Mouse (Mus musculus): ENCODE data around the gene Rabep2. TPM values are rescaled to one million over a fixed set of nuclear protein-coding genes. Genes with fewer than 3 reads are reported as not detected.
A peak's percentile ranks its signal among the peaks of the same experiment; 100 is the strongest.
"Not testable (repeated sequence)": the region's sequence is repeated elsewhere in the genome, so short reads cannot be mapped to it uniquely, and the experiment has no call there.

Gene Rabep2
- polyA plus RNA-seq (2015; fragmentation: Nextera tagmentation; extraction: Ambion mirVana): 22.1 and 22.2 TPM in 2 replicates

GRCm38 (mm10) chr7:126428631-126429502 is at the start of gene Rabep2:
Gene Rabep2, plus strand, starts transcription at chr7:126428759.
- H3K9ac ChIP-seq (ENCODE audit: low read length): peak within 1 kb of the TSS; percentile 78
- peak; percentile 93 for ATAC-seq (replicated peaks; ENCODE audit: extremely low read depth, insufficient read depth, low FRiP score)
- no peaks in the 10 kb centered on the region for H3K27me3 ChIP-seq (ENCODE audit: control insufficient read depth, insufficient read depth, low read length)
- peaks cover 6% of the 10 kb centered on the region for H3K4me1 ChIP-seq (ENCODE audit: control insufficient read depth, insufficient read depth, low read length)
- H3K27ac ChIP-seq (ENCODE audit: low read length): peak within 1 kb of the TSS; percentile 82
- H3K4me2 ChIP-seq (ENCODE audit: low read depth, low read length): peak within 1 kb of the TSS; percentile 75
- peak within 1 kb of the TSS; percentile 67 for H3K4me3 ChIP-seq (ENCODE audit: low read length)
- WGBS: under 1% methylated on average over 82 of the region's 82 CpGs
- no peaks in the 10 kb centered on the region for H3K36me3 ChIP-seq (ENCODE audit: control insufficient read depth, insufficient read depth)
- H3K9me3 ChIP-seq (replicated peaks; ENCODE audit: control insufficient read depth, low read length): peaks cover 5% of the 10 kb centered on the region; the same call in 1 of the 2 replicates

- H3K4me2 ChIP-seq (ENCODE audit: low read depth, low read length): no peak overlapping the region
- H3K4me3 ChIP-seq (ENCODE audit: low read length): no peak overlapping the region
- no peak for ATAC-seq (replicated peaks; ENCODE audit: extremely low read depth, insufficient read depth, low FRiP score)
- WGBS: 76% methylated on average over 5 of the region's 5 CpGs
- H3K4me1 ChIP-seq (ENCODE audit: control insufficient read depth, insufficient read depth, low read length): no peaks in the 10 kb centered on the region
- peaks cover 14% of the 10 kb centered on the region for H3K36me3 ChIP-seq (ENCODE audit: control insufficient read depth, insufficient read depth)
- H3K27ac ChIP-seq (ENCODE audit: low read length): no peak overlapping the region
- no peak overlapping the region for H3K9ac ChIP-seq (ENCODE audit: low read length)
- H3K9me3 ChIP-seq (replicated peaks; ENCODE audit: control insufficient read depth, low read length): no peaks in the 10 kb centered on the region
- no peaks in the 10 kb centered on the region for H3K27me3 ChIP-seq (ENCODE audit: control insufficient read depth, insufficient read depth, low read length)
Measured at GRCm38 (mm10) chr7:126383565-126383964, 45.0 kb upstream of the Rabep2 start.

DNA sequence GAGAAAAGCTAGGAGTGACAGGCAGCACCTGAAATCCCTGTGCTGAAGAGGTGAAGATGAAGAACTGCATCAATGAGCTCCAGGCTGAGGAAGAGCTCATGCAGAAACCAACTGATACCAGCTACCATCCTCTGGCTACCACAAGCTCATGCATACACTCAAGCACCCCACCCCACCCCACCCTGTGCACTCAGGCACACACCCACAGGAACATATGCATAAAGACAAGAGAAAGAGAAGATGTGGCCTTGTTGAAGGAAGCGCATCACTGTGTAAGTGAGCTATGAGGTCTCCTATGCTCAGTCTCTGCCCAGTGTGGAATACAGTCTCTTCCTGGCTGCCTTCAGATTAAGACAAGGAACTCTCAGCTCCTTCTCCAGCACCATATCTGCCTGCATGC is 40.4 kb upstream of the Rabep2 start:
- WGBS: 96% methylated on average over 1 of the region's 1 CpGs

DNA sequence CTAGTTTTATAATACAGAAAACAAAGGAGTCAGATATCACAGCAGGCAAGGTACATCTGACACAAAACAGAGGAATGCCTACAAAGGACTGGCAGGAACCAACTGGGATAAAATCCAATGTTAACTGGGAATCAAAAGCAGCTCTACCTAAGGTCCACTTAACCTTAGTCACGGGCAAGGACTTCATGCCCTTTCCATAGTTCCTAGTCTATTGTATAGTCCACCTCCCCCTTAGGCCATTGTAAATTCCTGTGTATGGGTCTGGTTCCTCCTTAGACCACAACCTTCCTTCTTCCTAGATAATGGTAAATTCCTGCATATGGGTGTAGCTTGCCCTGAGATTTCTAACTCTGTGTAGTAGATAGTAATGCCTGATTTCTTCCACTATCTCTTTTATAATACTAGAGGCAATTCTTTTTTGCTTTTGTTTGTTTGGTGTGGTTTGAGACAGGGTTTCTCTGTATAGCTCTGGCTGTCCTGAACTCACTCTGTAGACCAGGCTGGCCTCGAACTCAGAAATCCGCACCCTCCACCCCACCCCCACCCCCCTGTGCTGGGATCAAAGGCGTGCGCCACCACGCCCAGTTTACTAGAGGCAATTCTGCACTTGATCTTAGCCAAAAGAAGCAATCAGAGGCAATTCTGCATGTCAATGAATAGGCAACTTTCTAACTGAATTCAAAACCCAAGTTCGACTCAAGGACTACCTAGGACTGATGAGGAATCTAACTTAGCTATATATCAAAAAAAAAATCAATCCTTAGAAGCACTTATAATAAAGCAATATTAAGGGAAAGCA is 36.3 kb upstream of the Rabep2 start:
- not testable (repeated sequence) for H3K27me3 ChIP-seq (ENCODE audit: control insufficient read depth, insufficient read depth, low read length); H3K9ac ChIP-seq (ENCODE audit: low read length); H3K27ac ChIP-seq (ENCODE audit: low read length); ATAC-seq (replicated peaks; ENCODE audit: extremely low read depth, insufficient read depth, low FRiP score); H3K4me3 ChIP-seq (ENCODE audit: low read length); H3K4me1 ChIP-seq (ENCODE audit: control insufficient read depth, insufficient read depth, low read length); H3K4me2 ChIP-seq (ENCODE audit: low read depth, low read length); H3K9me3 ChIP-seq (replicated peaks; ENCODE audit: control insufficient read depth, low read length)
- H3K36me3 ChIP-seq (ENCODE audit: control insufficient read depth, insufficient read depth): peaks cover 21% of the 10 kb centered on the region
- 91% methylated on average over 7 of the region's 7 CpGs for WGBS

More for the DNA sequence above, 40.4 kb upstream of the Rabep2 start:
- Histone ChIP-seq H3K9ac (ENCODE audit: low read length) (no peak overlapping the region), H3K27ac (ENCODE audit: low read length) (no peak overlapping the region), H3K4me2 (ENCODE audit: low read depth, low read length) (no peak overlapping the region), H3K4me3 (ENCODE audit: low read length) (no peak overlapping the region), H3K27me3 (ENCODE audit: control insufficient read depth, insufficient read depth, low read length) (no peaks in the 10 kb centered on the region), H3K36me3 (ENCODE audit: control insufficient read depth, insufficient read depth) (peaks cover 32% of the 10 kb centered on the region), H3K9me3 (replicated peaks; ENCODE audit: control insufficient read depth, low read length) (no peaks in the 10 kb centered on the region), H3K4me1 (ENCODE audit: control insufficient read depth, insufficient read depth, low read length) (no peaks in the 10 kb centered on the region)
- no peak for ATAC-seq (replicated peaks; ENCODE audit: extremely low read depth, insufficient read depth, low FRiP score)

- peak; percentile 100 for ATAC-seq (replicated peaks; ENCODE audit: extremely low read depth, insufficient read depth, low FRiP score)
- H3K36me3 ChIP-seq (ENCODE audit: control insufficient read depth, insufficient read depth): 0 out of 2 replicates have a peak, but pooled peaks cover 2% of the 10 kb centered on the region
- peak within 1 kb of the TSS; percentile 89 for H3K4me2 ChIP-seq (ENCODE audit: low read depth, low read length)
- peak within 1 kb of the TSS; percentile 96 for H3K4me3 ChIP-seq (ENCODE audit: low read length)
- no peaks in the 10 kb centered on the region for H3K27me3 ChIP-seq (ENCODE audit: control insufficient read depth, insufficient read depth, low read length)
- WGBS: under 1% methylated on average over 59 of the region's 59 CpGs
- H3K9ac ChIP-seq (ENCODE audit: low read length): peak within 1 kb of the TSS; percentile 89
- H3K4me1 ChIP-seq (ENCODE audit: control insufficient read depth, insufficient read depth, low read length): peaks cover 10% of the 10 kb centered on the region
- no peaks in the 10 kb centered on the region for H3K9me3 ChIP-seq (replicated peaks; ENCODE audit: control insufficient read depth, low read length)
- peak within 1 kb of the TSS; percentile 73 for H3K27ac ChIP-seq (ENCODE audit: low read length)
Measured at GRCm38 (mm10) chr7:126396298-126397119, 32.0 kb upstream of the Rabep2 start, which contains the start of gene Nfatc2ip. Gene Nfatc2ip, minus strand, starts transcription at chr7:126396737.

DNA sequence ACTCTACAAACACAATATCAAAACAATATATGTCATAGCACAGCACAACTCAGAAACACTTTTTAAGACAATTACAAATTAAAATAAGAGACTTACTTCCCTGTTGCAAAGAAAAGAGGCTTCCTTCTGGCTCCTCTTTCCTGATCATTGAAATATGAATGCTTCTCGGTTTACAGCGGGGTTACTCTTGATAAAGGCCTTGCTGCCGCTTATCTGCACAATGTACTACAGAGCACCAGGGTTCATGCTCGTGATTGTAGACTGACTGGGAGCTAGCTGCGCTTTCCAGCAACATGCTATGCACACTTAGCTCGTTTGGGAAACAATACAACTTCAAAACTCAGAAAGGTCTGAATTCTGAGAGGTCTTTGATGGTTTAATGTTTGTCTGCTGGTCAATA is 31.3 kb upstream of the Rabep2 start:
- Histone ChIP-seq H3K9me3 (replicated peaks; ENCODE audit: control insufficient read depth, low read length) (no peaks in the 10 kb centered on the region), H3K9ac (ENCODE audit: low read length) (peak overlapping the region; percentile 59; the same call in 1 of the 2 replicates), H3K4me2 (ENCODE audit: low read depth, low read length) (peak overlapping the region; percentile 58), H3K27me3 (ENCODE audit: control insufficient read depth, insufficient read depth, low read length) (no peaks in the 10 kb centered on the region), H3K4me1 (ENCODE audit: control insufficient read depth, insufficient read depth, low read length) (peaks cover 10% of the 10 kb centered on the region), H3K4me3 (ENCODE audit: low read length) (peak overlapping the region; percentile 10), H3K27ac (ENCODE audit: low read length) (no peak overlapping the region), H3K36me3 (ENCODE audit: control insufficient read depth, insufficient read depth) (no peaks in the 10 kb centered on the region)
- ATAC-seq (replicated peaks; ENCODE audit: extremely low read depth, insufficient read depth, low FRiP score): no peak
- 44% methylated on average over 6 of the region's 6 CpGs for WGBS

- WGBS: 84% methylated on average over 4 of the region's 4 CpGs
- Histone ChIP-seq H3K9me3 (replicated peaks; ENCODE audit: control insufficient read depth, low read length) (no peaks in the 10 kb centered on the region), H3K36me3 (ENCODE audit: control insufficient read depth, insufficient read depth) (no peaks in the 10 kb centered on the region), H3K4me1 (ENCODE audit: control insufficient read depth, insufficient read depth, low read length) (peaks cover 10% of the 10 kb centered on the region), H3K27me3 (ENCODE audit: control insufficient read depth, insufficient read depth, low read length) (no peaks in the 10 kb centered on the region), H3K4me2 (ENCODE audit: low read depth, low read length) (no peak overlapping the region), H3K27ac (ENCODE audit: low read length) (no peak overlapping the region), H3K9ac (ENCODE audit: low read length) (no peak overlapping the region), H3K4me3 (ENCODE audit: low read length) (no peak overlapping the region)
- ATAC-seq (replicated peaks; ENCODE audit: extremely low read depth, insufficient read depth, low FRiP score): no peak
Measured at GRCm38 (mm10) chr7:126397822-126398221, 30.7 kb upstream of the Rabep2 start.

DNA sequence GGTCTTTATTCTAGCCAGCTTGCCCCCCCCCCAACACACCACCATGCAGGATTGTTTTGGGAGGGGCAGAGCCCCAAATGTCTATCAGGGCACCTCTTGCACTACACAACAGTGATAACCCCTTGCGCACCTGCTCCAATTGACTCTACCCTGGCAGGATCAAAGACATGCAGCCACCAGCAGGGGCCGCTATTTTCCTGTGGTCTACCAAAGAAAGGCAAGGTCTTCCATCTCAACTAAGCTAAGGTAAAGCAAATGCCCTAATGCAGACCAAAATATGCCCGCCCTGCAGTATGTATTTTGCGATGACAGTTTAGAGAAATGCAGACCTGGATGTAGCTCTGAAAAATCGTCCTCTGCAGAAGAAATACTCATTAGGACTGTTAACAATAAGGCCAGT is 29.0 kb upstream of the Rabep2 start:
- Histone ChIP-seq H3K4me1 (ENCODE audit: control insufficient read depth, insufficient read depth, low read length) (peaks cover 10% of the 10 kb centered on the region), H3K4me2 (ENCODE audit: low read depth, low read length) (no peak overlapping the region), H3K36me3 (ENCODE audit: control insufficient read depth, insufficient read depth) (no peaks in the 10 kb centered on the region), H3K9me3 (replicated peaks; ENCODE audit: control insufficient read depth, low read length) (no peaks in the 10 kb centered on the region), H3K27ac (ENCODE audit: low read length) (no peak overlapping the region), H3K4me3 (ENCODE audit: low read length) (no peak overlapping the region), H3K9ac (ENCODE audit: low read length) (no peak overlapping the region), H3K27me3 (ENCODE audit: control insufficient read depth, insufficient read depth, low read length) (no peaks in the 10 kb centered on the region)
- ATAC-seq (replicated peaks; ENCODE audit: extremely low read depth, insufficient read depth, low FRiP score): no peak
- WGBS: 4% methylated on average over 5 of the region's 5 CpGs

Measured in heart, embryonic 16.5 days (tissue).